Mouse (Mus musculus) bone marrow, adult 2 months (tissue): Measurements from ENCODE around the gene D430041D05Rik. TPM values are rescaled to one million over a fixed set of nuclear protein-coding genes. Genes with fewer than 3 reads are reported as not detected.

Source experiments
- H3K27ac ChIP-seq: fragments of 200-500 bp; 2 replicates; pipeline ENCODE4 v1.5.1; 2012; ENCODE audit warnings: low read depth, mild to moderate bottlenecking, control low read depth, inconsistent platforms, low read length; ENCODE audit not compliant: control insufficient read depth, poor library complexity, insufficient read depth
- H3K4me1 ChIP-seq: fragments of 200-500 bp; 2 replicates; pipeline ENCODE4 v1.6.1; 2011; ENCODE audit warnings: low read length; ENCODE audit not compliant: control insufficient read depth, insufficient read depth
- H3K4me3 ChIP-seq: fragments of 200-500 bp; replicated peaks from 2 replicates; pipeline ENCODE3; 2011; ENCODE audit warnings: mild to moderate bottlenecking, low read depth, low read length, control low read depth; ENCODE audit not compliant: control insufficient read depth
- CTCF ChIP-seq: fragments of 200-500 bp; IDR thresholded peaks from 2 replicates; pipeline ENCODE4 v1.5.1; 2011; ENCODE audit warnings: low read length, control low read depth; ENCODE audit not compliant: control insufficient read depth, insufficient read depth
- POLR2A ChIP-seq: fragments of 200-500 bp; IDR thresholded peaks from 2 replicates; pipeline ENCODE4 v1.6.1; 2011; ENCODE audit warnings: low read depth, mild to moderate bottlenecking, control low read depth, low read length, borderline replicate concordance; ENCODE audit not compliant: control insufficient read depth
- WGBS: fragments of 180-500 bp; shearing (Covaris S2); methylation state at CpG from one replicate; pipeline ENCODE4 v1.1.7; 2018; 5-methylcytosine and 5-hydroxymethylcytosine counted together
- polyA plus RNA-seq: library from polyadenylated mRNA; stranded (reverse); fragments of >200 nt; gene quantifications from 2 replicates; pipeline ENCODE4 v1.2.4, GENCODE M21; 2011; ENCODE audit warnings: low replicate concordance; ENCODE audit not compliant: missing spikeins, insufficient read depth, insufficient read length

The D430041D05Rik gene
- polyA plus RNA-seq, 1 experiment, result not detected

DNA sequence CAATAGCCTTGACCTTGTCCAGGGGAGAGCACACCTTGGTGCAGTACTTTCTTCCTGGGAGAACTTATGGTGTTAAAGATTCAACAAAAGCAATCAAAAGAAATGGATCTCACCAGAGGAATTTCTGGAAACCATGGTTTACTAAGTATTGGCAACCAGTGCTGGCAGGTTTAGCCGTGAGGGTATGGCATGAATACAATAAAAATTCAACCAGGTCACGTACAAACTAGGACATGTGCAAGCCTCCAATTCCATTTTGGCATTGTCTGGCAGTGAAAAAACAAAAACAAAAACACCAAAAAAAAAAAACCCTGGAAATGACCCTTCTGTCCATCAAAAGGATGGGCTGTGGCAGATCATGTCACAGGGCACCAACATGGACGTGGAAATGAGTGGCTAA is 256.9 kb downstream of the D430041D05Rik start:
- Histone ChIP-seq H3K27ac (no peak overlapping the region), H3K4me1 (no peaks in the 10 kb centered on the region), H3K4me3 (no peak overlapping the region)
- 75% methylated on average over 3 of the region's 3 CpGs for WGBS
- TF ChIP-seq POLR2A (no peak), CTCF (no peak)

DNA sequence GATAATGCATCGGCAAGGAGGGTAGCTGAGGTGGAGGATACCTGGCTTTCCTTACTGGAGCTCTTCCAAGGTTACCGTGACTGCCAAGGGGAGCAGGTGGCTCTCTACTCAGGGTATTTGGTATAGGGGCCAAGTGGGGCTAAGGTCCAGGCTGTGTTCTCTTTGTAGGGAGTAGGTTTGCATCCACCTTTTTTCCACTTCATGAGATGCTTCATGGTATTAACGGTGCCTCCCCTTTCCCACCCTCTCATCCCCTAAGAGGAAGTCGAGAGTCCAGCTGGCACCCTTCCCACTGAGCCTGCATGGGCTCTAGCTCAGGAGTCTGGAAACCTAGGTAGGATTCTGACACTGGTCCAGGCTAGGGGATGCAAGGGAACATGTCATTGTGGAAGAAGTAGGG is 257.5 kb downstream of the D430041D05Rik start:
- 66% methylated on average over 4 of the region's 4 CpGs for WGBS
- Histone ChIP-seq H3K27ac (no peak overlapping the region), H3K4me3 (no peak overlapping the region), H3K4me1 (no peaks in the 10 kb centered on the region)
- TF ChIP-seq POLR2A, result no peak
- no peak for TF ChIP-seq CTCF

DNA sequence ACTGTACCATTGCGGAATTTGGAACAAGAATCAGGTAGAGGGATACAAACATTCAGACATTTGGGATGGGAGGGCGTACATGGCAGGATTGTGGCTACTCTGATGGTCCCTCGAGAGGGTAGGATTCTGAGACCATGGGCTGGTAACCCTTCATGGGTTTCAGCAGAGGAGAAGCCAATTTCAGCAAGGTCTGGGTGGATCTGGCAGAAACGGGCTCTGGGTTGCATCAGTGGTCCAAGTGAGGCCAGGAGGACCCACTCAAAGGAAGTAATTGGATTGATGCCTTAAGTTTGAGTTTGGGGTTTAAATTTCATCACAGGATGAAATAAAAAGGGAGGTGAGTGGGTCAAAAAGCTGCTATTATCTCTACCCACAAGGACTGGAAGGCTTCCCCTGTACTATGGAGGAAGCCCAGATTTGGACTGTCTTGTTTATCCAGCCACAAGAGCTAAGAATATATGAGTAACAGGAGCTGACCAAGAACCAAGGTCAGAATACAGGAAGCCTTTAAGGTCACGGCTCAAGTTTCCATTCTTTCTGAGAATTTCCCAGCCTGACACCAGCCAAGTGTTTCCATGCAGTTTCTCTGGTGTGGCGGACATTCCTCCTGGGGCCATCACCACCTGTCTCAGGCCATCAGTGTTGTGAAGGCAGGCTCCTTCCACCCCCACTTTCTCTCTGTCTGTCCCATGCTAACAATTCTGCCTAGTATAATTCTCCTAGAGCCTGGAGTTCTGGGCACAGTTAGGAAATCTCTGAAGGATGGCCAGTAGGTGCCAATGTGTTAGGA is 260.0 kb downstream of the D430041D05Rik start:
- 67% methylated on average over 6 of the region's 6 CpGs for WGBS

DNA sequence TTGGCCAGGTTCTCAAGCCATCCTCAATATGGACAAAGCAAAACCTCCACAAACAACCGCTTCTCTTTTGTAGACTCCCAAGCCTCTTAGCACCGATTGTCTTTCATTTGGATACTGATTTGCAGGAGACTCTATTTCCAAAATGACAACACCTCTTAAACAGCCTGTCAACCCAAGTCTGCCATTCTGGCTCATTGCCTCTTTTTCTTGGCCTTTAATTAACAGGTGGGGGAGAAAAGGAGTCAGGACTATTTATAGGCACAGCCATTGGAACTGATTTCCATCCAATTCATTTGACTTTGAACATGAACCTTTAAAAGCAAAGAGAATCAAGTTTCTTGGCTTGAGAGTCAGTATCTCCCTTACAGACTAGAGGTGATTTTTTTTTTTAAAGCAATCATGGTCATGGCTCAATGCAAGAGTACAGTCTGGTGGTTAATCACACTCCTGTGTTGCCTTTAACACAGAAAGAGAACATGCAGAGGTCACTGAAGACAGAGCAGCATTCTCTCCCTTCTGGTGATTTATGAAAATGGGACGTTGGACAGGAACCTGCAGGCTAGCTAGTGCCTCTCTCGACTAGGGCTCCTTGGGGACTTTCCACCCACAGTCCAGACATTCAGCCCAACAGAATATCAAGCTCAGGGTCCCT is 262.8 kb downstream of the D430041D05Rik start:
- H3K27ac ChIP-seq, result no peak overlapping the region
- TF ChIP-seq CTCF, result no peak
- TF ChIP-seq POLR2A, result no peak
- no peaks in the 10 kb centered on the region for H3K4me1 ChIP-seq
- no peak overlapping the region for H3K4me3 ChIP-seq
- 47% methylated on average over 4 of the region's 4 CpGs for WGBS

More for the DNA sequence above, 260.0 kb downstream of the D430041D05Rik start:
- no peaks in the 10 kb centered on the region for H3K4me1 ChIP-seq
- no peak overlapping the region for H3K27ac ChIP-seq
- no peak overlapping the region for H3K4me3 ChIP-seq
- TF ChIP-seq POLR2A (no peak), CTCF (no peak)

DNA sequence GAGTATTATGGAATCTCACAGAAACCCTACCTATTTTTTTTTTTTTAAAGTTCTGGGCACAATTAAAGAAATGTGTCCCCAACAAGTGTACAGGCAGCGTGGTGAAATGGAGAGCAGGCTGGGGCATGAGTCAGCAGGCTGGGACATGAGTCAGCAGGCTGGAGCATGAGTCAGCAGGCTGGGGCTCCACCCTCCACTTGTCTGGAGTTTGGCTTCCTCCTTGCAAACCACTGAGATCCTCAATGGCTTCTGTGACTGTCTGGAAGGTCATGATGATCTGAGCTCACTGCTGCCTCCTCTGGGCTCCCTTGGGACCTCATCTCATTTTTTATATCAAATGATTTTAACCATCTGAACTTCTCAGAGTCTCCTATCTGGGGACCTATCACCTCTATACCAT is 264.8 kb downstream of the D430041D05Rik start:
- WGBS, result 5% methylated on average over 1 of the region's 1 CpGs
- no peak overlapping the region for H3K27ac ChIP-seq
- TF ChIP-seq CTCF (no peak), POLR2A (no peak)

DNA sequence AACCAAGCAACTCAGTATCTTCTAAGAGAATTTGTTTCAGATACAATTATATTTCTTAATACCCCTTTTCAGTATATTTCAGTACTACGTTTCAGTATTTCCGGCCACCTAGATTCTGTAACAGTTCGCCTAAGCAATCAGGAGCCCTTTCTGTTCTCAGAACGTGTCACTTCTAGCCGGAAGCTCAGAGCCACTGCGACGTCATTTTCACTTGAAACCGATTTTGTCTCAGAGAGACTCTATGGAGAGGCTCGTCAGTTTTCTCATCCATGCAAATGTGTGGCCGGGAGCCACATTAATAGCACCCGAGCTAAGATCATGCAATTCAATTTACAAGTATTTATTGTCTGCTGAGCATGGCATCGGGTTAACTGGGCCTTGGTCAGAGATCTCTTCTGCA is 266.8 kb downstream of the D430041D05Rik start:
- Histone ChIP-seq H3K4me1 (no peaks in the 10 kb centered on the region; the same call in 1 of the 2 replicates), H3K4me3 (no peak overlapping the region), H3K27ac (no peak overlapping the region)
- 85% methylated on average over 12 of the region's 12 CpGs for WGBS
- TF ChIP-seq CTCF (no peak), POLR2A (no peak)

More for the DNA sequence above, 264.8 kb downstream of the D430041D05Rik start:
- Histone ChIP-seq H3K4me3 (no peak overlapping the region), H3K4me1 (no peaks in the 10 kb centered on the region)

DNA sequence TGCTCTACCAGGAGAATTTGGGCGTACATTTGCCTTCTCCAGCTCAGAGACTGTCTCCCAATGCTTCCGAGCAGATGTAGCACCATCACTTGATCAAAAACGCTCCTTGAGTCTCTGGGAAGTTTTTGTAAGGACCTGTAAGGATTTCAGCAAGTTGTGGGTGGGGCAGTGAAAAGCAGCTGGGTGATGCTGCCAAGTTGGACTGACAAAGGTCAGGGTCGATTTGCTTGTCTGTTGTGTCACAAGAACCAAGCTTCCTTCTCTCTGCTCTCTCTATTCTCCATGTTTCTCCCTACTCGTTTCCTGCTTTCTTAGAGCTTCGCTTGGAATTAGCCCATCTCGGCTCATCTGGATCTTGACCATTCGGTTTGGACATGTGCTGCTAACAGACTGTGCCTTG is 268.7 kb downstream of the D430041D05Rik start:
- TF ChIP-seq POLR2A (no peak), CTCF (no peak)
- WGBS, result 71% methylated on average over 8 of the region's 8 CpGs
- H3K4me3 ChIP-seq, result no peak overlapping the region
- H3K4me1 ChIP-seq, result no peaks in the 10 kb centered on the region; the same call in 1 of the 2 replicates
- no peak overlapping the region for H3K27ac ChIP-seq

DNA sequence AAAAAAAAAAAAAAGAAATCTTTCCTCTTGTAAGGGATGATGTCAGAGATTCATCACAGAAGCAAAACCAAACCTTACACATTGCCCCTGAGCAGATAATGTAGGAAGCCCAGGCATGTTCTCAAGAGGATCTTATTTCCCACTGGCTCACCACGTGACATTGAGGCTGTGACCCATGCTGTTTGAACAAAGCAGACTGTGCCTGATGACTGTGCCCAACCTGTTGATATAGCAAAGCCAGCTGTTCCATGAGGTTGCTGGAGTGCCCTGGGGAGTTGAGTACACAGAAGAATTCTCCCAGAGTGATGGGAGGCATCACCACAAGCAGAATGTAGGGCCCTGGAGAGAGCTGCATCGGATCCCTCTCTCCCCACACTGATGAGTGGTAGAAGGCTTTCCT is 274.9 kb downstream of the D430041D05Rik start:
- TF ChIP-seq POLR2A (no peak), CTCF (no peak)
- Histone ChIP-seq H3K4me1 (peaks cover 5% of the 10 kb centered on the region), H3K27ac (no peak overlapping the region), H3K4me3 (no peak overlapping the region)
- WGBS, result 71% methylated on average over 2 of the region's 2 CpGs
